Mouse (Mus musculus): Measurements from ENCODE around the gene Gm4924. TPM values are rescaled to one million over a fixed set of nuclear protein-coding genes. Genes with fewer than 3 reads are reported as not detected.

Gm4924 gene
- 7.7 and 8.4 TPM in 2 replicates for polyA plus RNA-seq (2015; fragmentation: Nextera tagmentation; extraction: Ambion mirVana)

GRCm38 (mm10) chr10:82354083-82355010 lies at the start of gene Gm4924:
Gene Gm4924, plus strand, starts transcription at chr10:82354255.
- Histone ChIP-seq H3K27me3 (replicated peaks) (peaks cover 7% of the 10 kb centered on the region; the same call in 1 of the 2 replicates), H3K36me3 (no peaks in the 10 kb centered on the region), H3K27ac (replicated peaks) (peak within 1 kb of the TSS; percentile 92), H3K4me2 (peak within 1 kb of the TSS; percentile 65), H3K4me3 (peak within 1 kb of the TSS; percentile 81), H3K4me1 (no peaks in the 10 kb centered on the region), H3K9ac (peak within 1 kb of the TSS; percentile 89), H3K9me3 (no peaks in the 10 kb centered on the region)
- WGBS = 5% methylated on average over 34 of the region's 34 CpGs
- ATAC-seq (ENCODE audit: extremely low read depth, insufficient number of reproducible peaks, low FRiP score, low TSS enrichment) = peak; percentile 85

DNA sequence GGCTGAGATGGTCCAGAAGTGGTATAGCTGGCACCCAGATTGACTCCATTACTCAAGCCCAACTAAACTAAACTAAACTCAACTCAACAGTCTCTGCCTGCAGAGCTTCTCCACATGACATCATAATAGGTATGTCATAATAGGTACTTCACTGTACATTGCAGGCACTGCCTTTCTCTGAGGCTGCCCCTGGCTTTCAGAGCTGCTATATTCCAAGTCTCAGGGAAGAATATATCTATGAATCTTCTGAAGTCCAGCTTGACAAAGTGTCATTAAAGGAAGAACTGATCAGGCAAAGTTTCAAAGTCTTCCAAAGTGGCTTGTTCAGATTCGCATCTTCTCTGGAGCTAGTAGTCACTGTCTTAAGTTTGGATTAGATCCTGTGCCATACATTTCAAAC lies 37.6 kb upstream of the Gm4924 start, which contains the start of gene 4932415D10Rik:
Gene 4932415D10Rik (minus strand): TSS at position 101 of the 400 bp plus-strand sequence.
- no peak for ATAC-seq (ENCODE audit: extremely low read depth, insufficient number of reproducible peaks, low FRiP score, low TSS enrichment)
- 77% methylated on average over 1 of the region's 1 CpGs for WGBS
- Histone ChIP-seq H3K4me1 (no peaks in the 10 kb centered on the region), H3K36me3 (no peaks in the 10 kb centered on the region), H3K9ac (no peak within 1 kb of the TSS), H3K4me3 (no peak within 1 kb of the TSS), H3K4me2 (no peak within 1 kb of the TSS), H3K27ac (replicated peaks) (no peak within 1 kb of the TSS), H3K9me3 (no peaks in the 10 kb centered on the region; the same call in 1 of the 2 replicates), H3K27me3 (replicated peaks) (no peaks in the 10 kb centered on the region)

DNA sequence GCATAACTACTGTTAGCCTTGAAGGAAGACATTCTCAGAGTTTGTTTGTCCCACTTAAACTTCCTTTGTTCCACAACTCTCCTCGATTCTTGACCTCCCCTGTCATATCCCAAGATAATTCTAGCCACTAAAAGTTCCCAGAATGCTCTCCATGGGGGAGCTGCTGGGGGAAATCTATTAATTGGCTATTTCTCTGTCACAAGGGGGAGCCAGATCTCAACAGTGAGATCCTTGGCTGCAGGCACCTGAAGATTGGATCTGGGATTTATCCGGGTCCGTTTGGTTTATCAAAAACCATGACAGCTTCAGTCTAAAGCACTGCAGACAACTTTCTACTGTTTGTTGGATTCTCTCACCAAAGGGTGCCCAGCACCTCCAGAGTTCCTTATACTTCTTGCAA lies 33.9 kb upstream of the Gm4924 start:
- no peak for ATAC-seq (ENCODE audit: extremely low read depth, insufficient number of reproducible peaks, low FRiP score, low TSS enrichment)
- H3K27me3 ChIP-seq (replicated peaks) = no peaks in the 10 kb centered on the region
- H3K4me2 ChIP-seq = no peak overlapping the region
- no peaks in the 10 kb centered on the region for H3K36me3 ChIP-seq
- no peak overlapping the region for H3K27ac ChIP-seq (replicated peaks)
- H3K9ac ChIP-seq = no peak overlapping the region
- peaks cover 15% of the 10 kb centered on the region for H3K9me3 ChIP-seq
- H3K4me3 ChIP-seq = no peak overlapping the region
- no peaks in the 10 kb centered on the region for H3K4me1 ChIP-seq
- 44% methylated on average over 3 of the region's 3 CpGs for WGBS

GRCm38 (mm10) chr10:82329826-82330225 lies 24.2 kb upstream of the Gm4924 start:
- Histone ChIP-seq H3K9ac (no peak overlapping the region), H3K4me1 (no peaks in the 10 kb centered on the region), H3K4me3 (no peak overlapping the region), H3K9me3 (peaks cover 4% of the 10 kb centered on the region), H3K27me3 (replicated peaks) (no peaks in the 10 kb centered on the region), H3K4me2 (no peak overlapping the region), H3K27ac (replicated peaks) (no peak overlapping the region), H3K36me3 (no peaks in the 10 kb centered on the region)
- ATAC-seq (ENCODE audit: extremely low read depth, insufficient number of reproducible peaks, low FRiP score, low TSS enrichment) = no peak
- 72% methylated on average over 5 of the region's 5 CpGs for WGBS

DNA sequence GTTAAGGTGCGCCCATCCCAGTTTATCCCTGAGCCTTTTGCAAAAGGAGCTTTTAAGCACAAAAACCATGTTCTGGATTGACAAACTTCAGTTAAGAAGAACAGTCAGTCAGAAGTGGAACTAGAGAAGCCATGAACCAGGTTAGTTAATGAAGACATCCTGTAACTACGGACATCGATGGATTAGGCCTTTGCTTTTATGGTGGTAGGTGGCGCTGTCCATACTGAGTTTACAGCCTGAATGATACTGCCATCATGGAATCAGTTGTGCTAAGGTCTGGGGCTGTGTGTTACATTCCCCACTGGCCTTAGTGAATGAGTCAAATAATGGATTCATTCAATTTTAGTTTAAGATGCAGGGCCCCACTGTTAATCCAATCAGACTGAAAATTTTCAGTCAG lies 1.3 kb downstream of the Gm4924 start:
- H3K27ac ChIP-seq (replicated peaks) = no peak overlapping the region
- 92% methylated on average over 4 of the region's 4 CpGs for WGBS
- no peak overlapping the region for H3K4me3 ChIP-seq
- H3K9me3 ChIP-seq = no peaks in the 10 kb centered on the region
- no peaks in the 10 kb centered on the region for H3K36me3 ChIP-seq
- no peaks in the 10 kb centered on the region for H3K4me1 ChIP-seq
- no peaks in the 10 kb centered on the region for H3K27me3 ChIP-seq (replicated peaks)
- H3K9ac ChIP-seq = no peak overlapping the region
- H3K4me2 ChIP-seq = no peak overlapping the region
- no peak for ATAC-seq (ENCODE audit: extremely low read depth, insufficient number of reproducible peaks, low FRiP score, low TSS enrichment)

GRCm38 (mm10) chr10:82361911-82362310 lies 7.9 kb downstream of the Gm4924 start:
- no peak for ATAC-seq (ENCODE audit: extremely low read depth, insufficient number of reproducible peaks, low FRiP score, low TSS enrichment)
- WGBS = 81% methylated on average over 9 of the region's 9 CpGs

DNA sequence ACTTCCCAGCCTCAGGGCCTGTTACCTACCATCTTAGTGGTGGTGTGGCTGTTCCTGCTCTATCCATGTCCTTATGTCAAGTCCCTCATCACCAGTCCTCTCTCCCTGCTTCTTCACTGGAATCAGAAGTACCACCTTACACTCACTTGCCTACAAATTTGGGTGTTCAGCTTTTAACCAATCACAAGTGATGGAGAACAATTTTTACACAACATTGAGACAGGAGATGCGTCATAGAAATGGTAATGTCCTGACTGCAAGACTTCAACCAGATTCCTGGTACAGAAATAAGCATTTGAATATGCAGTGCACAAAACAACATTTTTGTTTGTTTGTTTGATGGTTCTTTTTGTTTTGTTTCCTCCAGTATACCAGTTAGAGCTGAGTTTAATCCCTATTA lies 28.9 kb downstream of the Gm4924 start:
- WGBS = 81% methylated on average over 1 of the region's 1 CpGs
- Histone ChIP-seq H3K4me1 (no peaks in the 10 kb centered on the region), H3K27ac (replicated peaks) (no peak overlapping the region), H3K36me3 (peaks cover 30% of the 10 kb centered on the region), H3K9ac (no peak overlapping the region), H3K4me3 (no peak overlapping the region), H3K27me3 (replicated peaks) (no peaks in the 10 kb centered on the region), H3K4me2 (no peak overlapping the region), H3K9me3 (peaks cover 63% of the 10 kb centered on the region)
- ATAC-seq (ENCODE audit: extremely low read depth, insufficient number of reproducible peaks, low FRiP score, low TSS enrichment) = no peak

More at GRCm38 (mm10) chr10:82361911-82362310, 7.9 kb downstream of the Gm4924 start:
- Histone ChIP-seq H3K27me3 (replicated peaks) (no peaks in the 10 kb centered on the region), H3K36me3 (peaks cover 25% of the 10 kb centered on the region), H3K9me3 (peaks cover 16% of the 10 kb centered on the region), H3K9ac (no peak overlapping the region), H3K4me2 (no peak overlapping the region), H3K4me1 (no peaks in the 10 kb centered on the region), H3K27ac (replicated peaks) (no peak overlapping the region), H3K4me3 (no peak overlapping the region)

- no peak for ATAC-seq (ENCODE audit: extremely low read depth, insufficient number of reproducible peaks, low FRiP score, low TSS enrichment)
- WGBS = 69% methylated on average over 1 of the region's 1 CpGs
- H3K27ac ChIP-seq (replicated peaks) = no peak overlapping the region
- peaks cover 22% of the 10 kb centered on the region for H3K9me3 ChIP-seq
- H3K36me3 ChIP-seq = peaks cover 16% of the 10 kb centered on the region
- no peaks in the 10 kb centered on the region for H3K4me1 ChIP-seq
- H3K9ac ChIP-seq = no peak overlapping the region
- H3K4me3 ChIP-seq = no peak overlapping the region
- H3K4me2 ChIP-seq = no peak overlapping the region
- no peaks in the 10 kb centered on the region for H3K27me3 ChIP-seq (replicated peaks)
Observed at GRCm38 (mm10) chr10:82409511-82409910, 55.5 kb downstream of the Gm4924 start.

GRCm38 (mm10) chr10:82423631-82424030 lies 69.6 kb downstream of the Gm4924 start:
- H3K9ac ChIP-seq = no peak overlapping the region
- no peak overlapping the region for H3K27ac ChIP-seq (replicated peaks)
- peaks cover 54% of the 10 kb centered on the region for H3K9me3 ChIP-seq
- no peak for ATAC-seq (ENCODE audit: extremely low read depth, insufficient number of reproducible peaks, low FRiP score, low TSS enrichment)
- H3K4me1 ChIP-seq = no peaks in the 10 kb centered on the region
- H3K27me3 ChIP-seq (replicated peaks) = no peaks in the 10 kb centered on the region
- H3K4me3 ChIP-seq = no peak overlapping the region
- no peaks in the 10 kb centered on the region for H3K36me3 ChIP-seq
- no peak overlapping the region for H3K4me2 ChIP-seq

Other genes with a start within 250 kb of the Gm4924 start
- gene AU041133, start 226.2 kb upstream of the Gm4924 start, polyA plus RNA-seq (2015; fragmentation: Nextera tagmentation; extraction: Ambion mirVana) = 3.4 and 4.4 TPM in 2 replicates
- gene Zfp938, start 113.0 kb upstream of the Gm4924 start, polyA plus RNA-seq (2015; fragmentation: Nextera tagmentation; extraction: Ambion mirVana) = 10.4 and 12.2 TPM in 2 replicates
- gene 4932415D10Rik, start 37.7 kb upstream of the Gm4924 start, polyA plus RNA-seq (2015; fragmentation: Nextera tagmentation; extraction: Ambion mirVana) = not detected in 2 replicates
- gene Gm1553, start 138.4 kb downstream of the Gm4924 start, polyA plus RNA-seq (2015; fragmentation: Nextera tagmentation; extraction: Ambion mirVana) = not detected in 2 replicates